Mouse (Mus musculus) kidney, adult 2 months (tissue): ENCODE measurements around the gene Kdsr. TPM values are rescaled to one million over a fixed set of nuclear protein-coding genes. Genes with fewer than 3 reads are reported as not detected.

Experiments
- DNase-seq: peaks from one replicate; pipeline ENCODE4 v3.0.0; 2021
- H3K27ac ChIP-seq: fragments of 200-500 bp; 2 replicates; pipeline ENCODE4 v1.5.1; 2012; ENCODE audit warnings: low read depth, low read length, control low read depth, inconsistent platforms; ENCODE audit not compliant: insufficient read depth
- H3K27me3 ChIP-seq: fragments of 200-500 bp; replicated peaks from 2 replicates; pipeline ENCODE4 v1.6.1; 2012; ENCODE audit warnings: mild to moderate bottlenecking, moderate library complexity, low read length, inconsistent platforms; ENCODE audit not compliant: control insufficient read depth, insufficient read depth
- H3K36me3 ChIP-seq: fragments of 200-500 bp; 2 replicates; pipeline ENCODE4 v1.6.1; 2012; ENCODE audit warnings: mild to moderate bottlenecking, moderate library complexity, low read length, inconsistent platforms; ENCODE audit not compliant: control insufficient read depth, insufficient read depth
- H3K4me1 ChIP-seq: fragments of 200-500 bp; 2 replicates; pipeline ENCODE4 v1.6.1; 2011; ENCODE audit warnings: low read length; ENCODE audit not compliant: control insufficient read depth, insufficient read depth
- H3K4me3 ChIP-seq: fragments of 200-500 bp; 2 replicates; pipeline ENCODE4 v1.5.1; 2011; ENCODE audit warnings: mild to moderate bottlenecking, low read depth, low read length, control low read depth; ENCODE audit not compliant: insufficient read depth
- CTCF ChIP-seq: fragments of 200-500 bp; conservative IDR thresholded peaks from 2 replicates; pipeline ENCODE4 v1.5.1; 2011; ENCODE audit warnings: low read depth, mild to moderate bottlenecking, control low read depth, low read length, moderate library complexity, mixed read lengths; ENCODE audit not compliant: insufficient read depth, insufficient read length
- POLR2A ChIP-seq: fragments of 200-500 bp; IDR thresholded peaks from one replicate; pipeline ENCODE4 v1.6.1; 2011; ENCODE audit warnings: low read depth, low read length, control low read depth
- WGBS: fragments of 180-500 bp; shearing (Covaris S2); methylation state at CpG from one replicate; pipeline ENCODE4 v1.1.7; 2018; 5-methylcytosine and 5-hydroxymethylcytosine counted together
- polyA plus RNA-seq: library from polyadenylated mRNA; depleted of rRNA; stranded (reverse); fragments of >200 nt; gene quantifications from 2 replicates; pipeline ENCODE4 v1.2.3, GENCODE M21; 2012

Gene Kdsr
- polyA plus RNA-seq, 1 experiment: 7.6 TPM

DNA sequence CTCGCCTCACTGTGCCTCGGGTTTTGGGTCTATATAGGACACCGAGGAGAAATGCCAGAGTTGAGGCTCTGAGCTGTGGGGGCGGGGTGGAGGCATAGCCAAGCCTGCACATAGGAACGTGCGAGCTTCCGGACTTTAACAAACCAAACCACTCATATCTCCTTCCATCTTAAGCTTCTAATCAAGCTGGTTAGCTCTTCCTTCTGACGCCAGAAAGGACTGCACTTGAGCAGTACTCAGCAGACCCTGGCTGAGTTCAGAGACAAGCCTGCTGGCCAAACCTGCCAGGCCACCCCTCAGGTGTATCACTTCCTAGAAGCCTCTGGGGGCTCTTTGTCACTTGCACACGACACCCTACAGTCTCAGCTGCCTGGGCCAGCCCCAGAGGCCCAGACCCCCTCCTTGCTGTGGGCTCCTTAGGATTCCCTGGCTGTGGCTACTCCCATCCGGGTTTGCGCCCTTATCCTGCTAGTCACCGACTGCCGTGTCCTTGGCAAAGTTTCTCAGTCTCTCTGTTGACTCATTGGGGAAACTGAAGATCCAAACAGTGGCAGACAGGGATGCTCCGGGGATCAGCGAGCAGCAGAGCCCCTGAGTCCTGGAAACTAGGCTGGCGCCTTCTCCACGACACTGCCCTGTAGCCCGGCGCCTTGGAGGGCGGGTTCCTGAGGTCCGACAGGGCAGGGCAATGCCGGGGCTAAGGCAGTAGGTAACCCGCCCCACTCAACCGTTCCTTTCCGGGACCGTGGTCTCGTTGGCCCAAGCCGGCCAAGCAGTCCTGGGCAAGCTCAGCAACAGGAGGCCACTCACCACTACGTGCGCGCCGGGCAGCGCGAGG lies 574 bp downstream of the Kdsr start:
- no peaks in the 10 kb centered on the region for H3K36me3 ChIP-seq
- peak; percentile 28 for DNase-seq
- peaks cover 5% of the 10 kb centered on the region; the same call in 1 of the 2 replicates for H3K4me1 ChIP-seq
- peak overlapping the region; percentile 63 for H3K27ac ChIP-seq
- no peaks in the 10 kb centered on the region for H3K27me3 ChIP-seq
- peak overlapping the region; percentile 91 for H3K4me3 ChIP-seq
- no peak for TF ChIP-seq POLR2A
- TF ChIP-seq CTCF: no peak
- under 1% methylated on average over 34 of the region's 34 CpGs for WGBS

DNA sequence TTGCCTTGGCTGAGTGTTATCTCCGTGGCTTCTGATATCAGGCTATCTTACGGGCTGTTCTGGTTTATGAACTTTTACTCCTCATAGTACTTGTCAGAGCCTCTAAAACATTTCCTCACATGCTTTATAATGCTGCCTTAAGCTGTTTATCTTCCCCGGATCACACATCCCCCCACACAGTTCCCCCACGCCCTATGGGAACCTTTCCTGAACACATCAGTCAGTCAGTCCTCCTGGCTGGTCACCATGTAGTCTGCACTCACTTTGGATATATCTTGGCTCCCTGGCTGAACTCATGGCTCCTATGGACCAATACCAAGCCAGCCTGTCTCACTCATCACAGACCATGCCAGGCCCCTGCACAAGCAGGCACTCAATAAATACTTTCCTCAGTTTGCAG lies 2.9 kb downstream of the Kdsr start:
- H3K4me3 ChIP-seq: no peak overlapping the region
- H3K27me3 ChIP-seq: no peaks in the 10 kb centered on the region
- H3K36me3 ChIP-seq: no peaks in the 10 kb centered on the region; the same call in 1 of the 2 replicates
- no peak overlapping the region for H3K27ac ChIP-seq
- 63% methylated on average over 4 of the region's 4 CpGs for WGBS
- DNase-seq: no peak
- peaks cover 5% of the 10 kb centered on the region; the same call in 1 of the 2 replicates for H3K4me1 ChIP-seq
- TF ChIP-seq POLR2A: no peak
- no peak for TF ChIP-seq CTCF

DNA sequence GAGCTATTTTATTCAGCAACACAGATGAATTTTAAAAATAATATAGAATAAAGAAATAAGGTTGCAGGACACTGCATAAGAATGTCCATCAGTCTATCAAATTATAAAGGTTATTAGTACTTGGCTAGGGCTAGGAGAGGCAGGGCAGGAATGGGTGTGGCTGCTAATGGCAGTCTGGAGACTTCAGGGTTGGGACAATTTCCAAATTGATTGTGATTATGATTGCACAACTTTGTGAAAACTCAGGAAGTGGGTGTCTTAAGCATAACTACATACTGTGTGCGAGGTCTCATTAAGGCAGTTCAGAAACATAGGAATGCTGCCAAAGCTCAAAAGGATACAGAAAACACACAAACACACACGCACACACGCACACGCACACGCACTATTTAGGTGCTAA lies 7.5 kb downstream of the Kdsr start:
- H3K4me3 ChIP-seq: no peak overlapping the region
- TF ChIP-seq CTCF: no peak
- no peak for TF ChIP-seq POLR2A
- no peaks in the 10 kb centered on the region for H3K27me3 ChIP-seq
- no peak for DNase-seq
- WGBS: 86% methylated on average over 5 of the region's 5 CpGs
- H3K4me1 ChIP-seq: no peaks in the 10 kb centered on the region
- no peak overlapping the region for H3K27ac ChIP-seq
- peaks cover 3% of the 10 kb centered on the region; the same call in 1 of the 2 replicates for H3K36me3 ChIP-seq

DNA sequence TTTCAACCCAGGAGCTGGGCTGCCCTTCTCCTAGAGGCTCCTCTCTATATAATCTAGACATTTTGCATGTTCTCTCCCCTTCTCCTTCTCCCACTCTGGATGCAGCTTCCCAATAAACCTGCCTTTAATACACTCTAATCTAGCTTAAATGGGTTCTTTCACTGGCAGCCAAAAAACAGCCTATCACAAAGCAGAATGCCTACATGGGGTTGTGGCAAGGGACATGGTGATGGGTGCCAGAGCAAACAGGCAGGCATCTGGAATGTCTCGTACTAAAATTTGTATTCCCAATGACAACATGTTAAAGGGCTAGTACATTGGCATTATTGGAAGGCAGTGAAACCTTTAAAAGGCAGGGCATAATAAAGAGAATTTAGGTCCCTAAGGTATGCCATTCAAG lies 8.9 kb downstream of the Kdsr start:
- peaks cover 3% of the 10 kb centered on the region; the same call in 1 of the 2 replicates for H3K36me3 ChIP-seq
- H3K27me3 ChIP-seq: no peaks in the 10 kb centered on the region
- H3K4me3 ChIP-seq: no peak overlapping the region
- DNase-seq: no peak
- H3K4me1 ChIP-seq: no peaks in the 10 kb centered on the region
- 73% methylated on average over 1 of the region's 1 CpGs for WGBS
- H3K27ac ChIP-seq: no peak overlapping the region
- TF ChIP-seq POLR2A (no peak), CTCF (no peak)

DNA sequence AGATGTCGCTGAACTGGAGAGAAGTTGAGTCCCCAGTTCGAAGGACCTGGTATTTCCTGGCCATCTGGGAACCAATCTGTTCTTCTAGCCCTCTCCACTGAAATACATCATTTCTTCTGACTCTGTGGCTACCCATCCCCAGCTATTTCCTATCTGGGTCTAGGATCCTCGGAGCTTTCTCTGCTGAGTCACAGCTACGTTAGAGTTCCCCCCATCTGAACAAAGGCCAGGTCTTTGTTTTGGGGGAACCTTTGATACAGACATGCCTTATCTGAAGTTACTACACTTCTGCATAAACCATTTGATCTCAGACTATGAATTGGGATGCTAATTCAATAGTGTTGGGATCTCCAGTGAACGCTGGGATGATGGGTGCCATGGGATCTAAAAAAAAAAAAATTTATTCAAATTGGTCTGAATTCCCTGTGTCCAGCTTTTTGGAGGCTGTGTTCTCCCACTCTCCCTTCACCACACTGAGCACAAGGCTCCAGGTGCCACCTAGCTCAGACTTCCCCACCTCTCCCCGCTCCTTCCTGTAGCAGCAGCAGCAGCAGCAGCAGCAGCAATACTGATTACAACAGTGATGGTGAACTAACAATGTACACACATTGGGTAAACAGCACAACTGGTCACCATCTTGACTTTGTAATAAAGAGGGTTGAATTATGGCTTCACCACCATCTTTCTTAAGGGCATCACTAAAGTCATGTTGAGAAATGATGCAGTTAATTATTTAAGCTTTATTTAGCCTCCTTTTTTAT lies 10.8 kb downstream of the Kdsr start:
- H3K27me3 ChIP-seq: no peaks in the 10 kb centered on the region
- no peak for DNase-seq
- H3K36me3 ChIP-seq: peaks cover 3% of the 10 kb centered on the region; the same call in 1 of the 2 replicates
- H3K4me3 ChIP-seq: no peak overlapping the region
- 93% methylated on average over 6 of the region's 6 CpGs for WGBS
- no peaks in the 10 kb centered on the region for H3K4me1 ChIP-seq
- TF ChIP-seq POLR2A (no peak), CTCF (no peak)
- H3K27ac ChIP-seq: no peak overlapping the region

DNA sequence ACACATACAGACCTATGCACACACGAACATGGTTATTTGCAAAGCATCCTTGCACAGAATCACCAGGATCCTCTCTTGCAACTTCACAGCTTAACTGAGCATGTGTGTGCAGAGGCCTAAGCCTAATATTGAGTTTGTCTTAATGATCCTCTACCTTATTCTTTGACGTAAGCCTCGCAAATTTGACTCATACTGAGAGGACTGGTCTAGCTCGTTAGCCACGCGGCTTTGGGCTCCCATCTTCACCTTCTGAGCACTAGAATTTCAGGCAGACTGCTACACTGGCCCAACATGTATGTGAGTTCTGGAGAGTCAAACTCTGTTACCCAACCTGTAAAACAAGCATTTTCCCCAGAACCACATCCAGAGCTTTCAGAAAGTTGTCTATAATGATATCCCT lies 16.5 kb downstream of the Kdsr start:
- TF ChIP-seq POLR2A: no peak
- H3K4me3 ChIP-seq: no peak overlapping the region
- no peaks in the 10 kb centered on the region for H3K27me3 ChIP-seq
- WGBS: 89% methylated on average over 6 of the region's 6 CpGs
- H3K36me3 ChIP-seq: peaks cover 3% of the 10 kb centered on the region; the same call in 1 of the 2 replicates
- no peaks in the 10 kb centered on the region for H3K4me1 ChIP-seq
- no peak overlapping the region for H3K27ac ChIP-seq
- DNase-seq: no peak

DNA sequence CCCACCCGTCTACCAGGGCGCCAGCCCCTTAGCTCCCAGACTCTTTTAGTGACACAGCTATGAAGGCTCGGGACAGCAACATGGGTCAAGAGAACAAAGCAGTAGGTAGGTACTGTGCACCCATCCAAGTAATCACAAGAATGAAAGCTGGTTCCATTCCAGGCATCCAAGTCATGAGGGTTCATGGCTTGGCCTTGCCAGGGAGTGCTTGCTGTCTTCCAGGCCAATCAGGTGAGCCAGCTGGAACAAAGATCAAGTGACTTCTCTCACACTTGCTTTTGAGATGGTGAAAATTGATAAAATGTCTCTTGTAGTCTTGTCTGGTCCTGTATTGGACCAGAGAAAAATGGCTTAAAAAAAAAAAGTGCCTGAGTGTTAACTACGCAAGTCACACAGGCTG lies 18.8 kb downstream of the Kdsr start:
- WGBS: 89% methylated on average over 4 of the region's 4 CpGs
- no peak overlapping the region for H3K27ac ChIP-seq
- no peak for TF ChIP-seq POLR2A
- TF ChIP-seq CTCF: no peak
- DNase-seq: no peak
- H3K4me3 ChIP-seq: no peak overlapping the region
- H3K27me3 ChIP-seq: no peaks in the 10 kb centered on the region
- no peaks in the 10 kb centered on the region for H3K4me1 ChIP-seq
- no peaks in the 10 kb centered on the region for H3K36me3 ChIP-seq
